Mouse (Mus musculus): ENCODE data around the gene Ltbr. TPM values are rescaled to one million over a fixed set of nuclear protein-coding genes. Genes with fewer than 3 reads are reported as not detected.

Ltbr gene
- total and polyA plus RNA-seq, 3 experiments: 47.6 to 64.2 TPM; not detected in 1

DNA sequence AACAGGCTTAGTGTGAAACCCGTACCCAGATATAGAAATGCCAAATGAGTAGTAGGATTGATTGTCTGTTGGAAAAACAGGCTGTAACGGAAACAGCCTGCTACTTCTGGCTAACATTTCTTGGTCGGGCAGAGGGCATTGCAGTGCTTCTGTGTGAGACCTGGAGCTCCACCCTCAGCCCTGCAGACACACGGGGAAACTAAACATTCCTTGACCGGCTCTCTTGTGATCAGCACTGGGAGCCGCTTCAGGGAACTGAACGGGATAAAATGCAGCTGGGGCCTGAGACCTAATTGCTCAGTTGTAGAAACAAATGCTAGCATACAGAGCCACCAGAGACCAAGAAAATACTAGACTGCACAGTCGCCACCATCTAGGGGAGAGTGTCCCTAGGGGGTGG is 42.6 kb upstream of the Ltbr start:
- Histone ChIP-seq H3K36me3 (ENCODE audit: control insufficient read depth in 1 of 2, insufficient read depth in 2 of 2, low read length in 2 of 2) (peaks cover 1 to 34% of the 10 kb centered on the region in 2 experiments; a peak in 3 of 4 replicates), H3K4me1 (ENCODE audit: control insufficient read depth in 1 of 2, insufficient read depth in 2 of 2, low read length in 2 of 2) (peaks cover 7 to 40% of the 10 kb centered on the region in 2 experiments), H3K4me3 (ENCODE audit: control insufficient read depth in 1 of 2, insufficient read depth in 1 of 2, low read depth in 2 of 2, low read length in 2 of 2) (no peak overlapping the region), H3K9me3 (replicated peaks; ENCODE audit: insufficient read depth, low read length) (no peaks in the 10 kb centered on the region), H3K79me2 (ENCODE audit: control insufficient read depth, insufficient read depth, low read length, poor library complexity) (peaks cover 12% of the 10 kb centered on the region), H3K27me3 (ENCODE audit: control insufficient read depth in 1 of 2, insufficient read depth in 2 of 2, low read length in 2 of 2) (no peaks in the 10 kb centered on the region), H3K27ac (ENCODE audit: control insufficient read depth, low read depth, low read length) (no peak overlapping the region), H3K9ac (ENCODE audit: control insufficient read depth, low read depth, low read length, poor library complexity, severe bottlenecking) (no peak overlapping the region)
- TF ChIP-seq EP300 (IDR thresholded peaks at IDR 0.05; ENCODE audit: low read depth in 1 of 2, low read length in 2 of 2) (no peak), NRF1 (IDR thresholded peaks at IDR 0.05; ENCODE audit: insufficient read depth, low read depth, low read length, poor library complexity, severe bottlenecking) (no peak), MAZ (IDR thresholded peaks at IDR 0.05; ENCODE audit: low read depth, low read length) (no peak), CHD1 (IDR thresholded peaks at IDR 0.05; ENCODE audit: low read depth, low read length) (no peak), ZNF384 (IDR thresholded peaks at IDR 0.05; ENCODE audit: low read depth, low read length) (no peak), ZKSCAN1 (IDR thresholded peaks at IDR 0.05; ENCODE audit: low read depth, low read length) (no peak), BHLHE40 (IDR thresholded peaks at IDR 0.05; ENCODE audit: borderline replicate concordance, low read depth, low read length) (no peak), CTCF (IDR thresholded peaks at IDR 0.05 in 2 of 3, conservative IDR thresholded peaks at IDR 0.05 in 1 of 3; ENCODE audit: control insufficient read depth in 1 of 3, insufficient read depth in 1 of 3, low read depth in 2 of 3, low read length in 3 of 3, poor library complexity in 1 of 3, severe bottlenecking in 1 of 3) (no peak), SMC3 (IDR thresholded peaks at IDR 0.05; ENCODE audit: low read depth, low read length) (no peak), MAX (IDR thresholded peaks at IDR 0.05; ENCODE audit: low read length) (no peak), HCFC1 (IDR thresholded peaks at IDR 0.05; ENCODE audit: low read depth, low read length) (no peak), POLR2A (IDR thresholded peaks at IDR 0.05; ENCODE audit: control insufficient read depth in 1 of 2, insufficient read depth in 1 of 2, low read depth in 1 of 2, low read length in 2 of 2, poor library complexity in 1 of 2) (no peak), GABPA (IDR thresholded peaks at IDR 0.05; ENCODE audit: low read depth, low read length) (no peak), GATA1 (IDR thresholded peaks at IDR 0.05; ENCODE audit: low read depth, low read length) (no peak), ZMIZ1 (IDR thresholded peaks at IDR 0.05; ENCODE audit: low read depth, low read length) (no peak), JUND (IDR thresholded peaks at IDR 0.05; ENCODE audit: low read depth, low read length) (no peak), CHD2 (IDR thresholded peaks at IDR 0.05; ENCODE audit: low read length) (no peak), MYC (IDR thresholded peaks at IDR 0.05; ENCODE audit: low read depth, low read length) (no peak), MYB (IDR thresholded peaks at IDR 0.05; ENCODE audit: low read depth, low read length) (no peak)
- no peak for DNase-seq (ENCODE audit: low read depth, low spot score)

DNA sequence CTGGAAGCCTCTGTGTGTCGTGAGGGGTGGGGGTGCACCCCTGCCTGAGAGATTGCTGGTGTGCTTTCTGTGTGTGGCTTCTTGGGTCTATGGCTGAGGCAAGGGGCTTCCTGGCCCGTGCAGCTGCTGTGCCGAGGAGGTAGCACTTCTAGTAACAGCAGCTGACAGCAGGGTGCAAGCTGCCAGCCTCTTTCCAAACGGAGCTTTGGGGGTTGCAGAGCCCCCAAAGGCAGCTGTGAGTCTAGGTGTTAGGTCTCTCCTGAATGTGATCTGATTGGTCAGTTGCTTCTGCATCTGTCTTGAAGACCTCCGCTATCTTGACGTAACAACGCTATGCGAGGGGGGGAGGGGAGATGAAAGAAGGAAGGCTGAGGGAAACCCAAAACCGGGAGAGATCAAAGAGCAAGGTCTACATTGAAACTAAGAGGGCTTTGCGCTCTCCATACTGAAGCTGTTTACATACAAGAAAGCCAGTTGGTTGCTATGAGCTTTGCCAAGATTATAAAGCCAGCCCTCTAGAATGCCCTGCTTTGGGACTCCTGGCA is 41.6 kb upstream of the Ltbr start:
- no peak for DNase-seq (ENCODE audit: low read depth, low spot score)
- H3K9me3 ChIP-seq (replicated peaks; ENCODE audit: insufficient read depth, low read length): no peaks in the 10 kb centered on the region
- H3K4me1 ChIP-seq (ENCODE audit: control insufficient read depth in 1 of 2, insufficient read depth in 2 of 2, low read length in 2 of 2): peaks cover 11 to 44% of the 10 kb centered on the region in 2 experiments
- H3K9ac ChIP-seq (ENCODE audit: control insufficient read depth, low read depth, low read length, poor library complexity, severe bottlenecking): no peak overlapping the region
- peaks cover 0 to 38% of the 10 kb centered on the region in 2 experiments; a peak in 3 of 4 replicates for H3K36me3 ChIP-seq (ENCODE audit: control insufficient read depth in 1 of 2, insufficient read depth in 2 of 2, low read length in 2 of 2)
- H3K27me3 ChIP-seq (ENCODE audit: control insufficient read depth in 1 of 2, insufficient read depth in 2 of 2, low read length in 2 of 2): no peaks in the 10 kb centered on the region
- no peak overlapping the region for H3K27ac ChIP-seq (ENCODE audit: control insufficient read depth, low read depth, low read length)
- H3K79me2 ChIP-seq (ENCODE audit: control insufficient read depth, insufficient read depth, low read length, poor library complexity): peaks cover 21% of the 10 kb centered on the region
- H3K4me3 ChIP-seq (ENCODE audit: control insufficient read depth in 1 of 2, insufficient read depth in 1 of 2, low read depth in 2 of 2, low read length in 2 of 2): no peak overlapping the region
- TF ChIP-seq POLR2A (IDR thresholded peaks at IDR 0.05; ENCODE audit: control insufficient read depth in 1 of 2, insufficient read depth in 1 of 2, low read depth in 1 of 2, low read length in 2 of 2, poor library complexity in 1 of 2) (no peak), JUND (IDR thresholded peaks at IDR 0.05; ENCODE audit: low read depth, low read length) (no peak), RAD21 (IDR thresholded peaks at IDR 0.05; ENCODE audit: low read depth, low read length) (no peak), USF2 (IDR thresholded peaks at IDR 0.05; ENCODE audit: borderline replicate concordance in 1 of 2, insufficient read depth in 1 of 2, low read depth in 1 of 2, low read length in 2 of 2) (no peak)
